Mouse (Mus musculus) heart, adult 2 months (tissue): ENCODE data around the gene Mup17.
"Not testable (repeated sequence)": the region's sequence is repeated elsewhere in the genome, so short reads cannot be mapped to it uniquely, and the experiment has no call there.

Experiments used
- CTCF ChIP-seq: fragments of 200-600 bp; IDR thresholded peaks from 2 replicates; pipeline ENCODE4 v1.8.1; 2022; ENCODE audit warnings: antibody characterized with exemption, mild to moderate bottlenecking, moderate library complexity
- EP300 ChIP-seq: fragments of 200-500 bp; IDR thresholded peaks from 2 replicates; pipeline ENCODE4 v1.6.1; 2011; ENCODE audit warnings: low read depth, low read length, control low read depth; ENCODE audit not compliant: insufficient read depth
- POLR2A ChIP-seq: fragments of 200-500 bp; IDR thresholded peaks from 2 replicates; pipeline ENCODE4 v1.6.1; 2011; ENCODE audit warnings: mild to moderate bottlenecking, low read depth, low read length, control low read depth; ENCODE audit not compliant: insufficient read depth

DNA sequence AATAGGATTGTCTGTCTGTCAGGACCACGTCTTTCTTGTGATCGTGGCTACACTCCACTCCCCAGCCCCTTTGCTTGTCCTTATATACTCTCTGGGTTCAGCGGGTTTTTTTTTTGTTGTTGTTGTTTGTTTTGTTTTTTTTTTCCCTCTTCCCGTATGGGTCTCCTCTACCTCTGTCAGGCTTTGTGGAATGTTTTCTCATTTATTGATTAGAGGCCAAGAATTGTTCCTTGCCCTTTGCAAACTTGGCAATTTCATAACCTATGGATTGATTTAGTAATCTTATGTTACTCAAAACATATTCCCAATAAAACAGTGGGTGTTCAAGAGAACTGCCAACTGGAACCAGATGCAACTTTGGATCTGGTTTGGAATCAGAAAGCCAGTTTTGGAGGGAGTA is at the start of gene Mup17:
- not testable (repeated sequence) for TF ChIP-seq POLR2A, CTCF, EP300
